Mouse (Mus musculus) embryonic fibroblast, embryonic 13.5 days (primary cell): ENCODE measurements around the gene Lim2. TPM values are rescaled to one million over a fixed set of nuclear protein-coding genes. Genes with fewer than 3 reads are reported as not detected.

Experiments used
- H3K27ac ChIP-seq: 2 replicates; pipeline ENCODE4 v1.5.1; 2012; ENCODE audit warnings: low read length, control low read depth, inconsistent platforms; ENCODE audit not compliant: insufficient read depth
- H3K4me1 ChIP-seq: 2 replicates; pipeline ENCODE4 v1.6.1; 2011; ENCODE audit warnings: low read length; ENCODE audit not compliant: control insufficient read depth, insufficient read depth
- H3K4me3 ChIP-seq: 2 replicates; pipeline ENCODE4 v1.5.1; 2011; ENCODE audit warnings: mild to moderate bottlenecking, control low read depth, low read length; ENCODE audit not compliant: insufficient read depth
- CTCF ChIP-seq: IDR thresholded peaks from 2 replicates; pipeline ENCODE4 v1.5.1; 2011; ENCODE audit warnings: mild to moderate bottlenecking, control low read depth, low read length, moderate library complexity, borderline replicate concordance; ENCODE audit not compliant: insufficient read depth
- POLR2A ChIP-seq: IDR thresholded peaks from 2 replicates; pipeline ENCODE4 v1.6.1; 2011; ENCODE audit warnings: low read depth, mild to moderate bottlenecking, control low read depth, low read length, moderate library complexity
- polyA plus RNA-seq: library from polyadenylated mRNA; stranded (reverse); fragments of >200 nt; gene quantifications from 2 replicates; pipeline ENCODE4 v1.2.4, GENCODE M21; 2011; ENCODE audit warnings: low read depth; ENCODE audit not compliant: missing spikeins, insufficient read length

The Lim2 gene
- polyA plus RNA-seq, 1 experiment, result not detected

GRCm38 (mm10) chr7:43442684-43443083, 15.2 kb downstream of the Lim2 start:
- no peak for TF ChIP-seq POLR2A
- no peak for TF ChIP-seq CTCF
- Histone ChIP-seq H3K27ac (peak overlapping the region; percentile 95), H3K4me1 (0 out of 2 replicates have a peak, but pooled peaks cover 2% of the 10 kb centered on the region)

GRCm38 (mm10) chr7:43443126-43443916, 15.9 kb downstream of the Lim2 start:
- Histone ChIP-seq H3K4me1 (0 out of 2 replicates have a peak, but pooled peaks cover 2% of the 10 kb centered on the region), H3K4me3 (peak overlapping the region; percentile 50), H3K27ac (peak overlapping the region; percentile 95)
- TF ChIP-seq CTCF (no peak), POLR2A (peak; percentile 86)

More at GRCm38 (mm10) chr7:43442684-43443083, 15.2 kb downstream of the Lim2 start:
- H3K4me3 ChIP-seq, result peak overlapping the region; percentile 50

GRCm38 (mm10) chr7:43443917-43444293, 16.4 kb downstream of the Lim2 start, which contains the start of the genes Etfb and Gm45233:
Gene Etfb (plus strand): TSS chr7:43444083.
Gene Gm45233 (plus strand): TSS chr7:43444128.
- H3K4me3 ChIP-seq, result peak within 1 kb of the TSS; percentile 50
- TF ChIP-seq CTCF (no peak), POLR2A (peak; percentile 97)
- H3K4me1 ChIP-seq, result 0 out of 2 replicates have a peak, but pooled peaks cover 2% of the 10 kb centered on the region
- peak within 1 kb of the TSS; percentile 95 for H3K27ac ChIP-seq

GRCm38 (mm10) chr7:43447801-43448200, 20.3 kb downstream of the Lim2 start:
- no peaks in the 10 kb centered on the region for H3K4me1 ChIP-seq
- no peak overlapping the region for H3K27ac ChIP-seq
- TF ChIP-seq CTCF, result no peak
- no peak for TF ChIP-seq POLR2A
- H3K4me3 ChIP-seq, result no peak overlapping the region

GRCm38 (mm10) chr7:43448246-43448645, 20.8 kb downstream of the Lim2 start:
- Histone ChIP-seq H3K4me3 (no peak overlapping the region), H3K27ac (no peak overlapping the region), H3K4me1 (no peaks in the 10 kb centered on the region)
- no peak for TF ChIP-seq POLR2A
- TF ChIP-seq CTCF, result no peak

- H3K27ac ChIP-seq, result no peak overlapping the region
These were observed 22.3 kb downstream of the Lim2 start for GRCm38 (mm10) chr7:43449811-43450210.

GRCm38 (mm10) chr7:43451726-43452125, 24.3 kb downstream of the Lim2 start:
- H3K4me3 ChIP-seq, result no peak overlapping the region
- no peak overlapping the region for H3K27ac ChIP-seq
- H3K4me1 ChIP-seq, result no peaks in the 10 kb centered on the region
- TF ChIP-seq CTCF, result no peak

More at GRCm38 (mm10) chr7:43449811-43450210, 22.3 kb downstream of the Lim2 start:
- no peak overlapping the region for H3K4me3 ChIP-seq
- TF ChIP-seq CTCF, result no peak
- no peak for TF ChIP-seq POLR2A
- no peaks in the 10 kb centered on the region for H3K4me1 ChIP-seq

GRCm38 (mm10) chr7:43452609-43453008, 25.1 kb downstream of the Lim2 start:
- H3K4me3 ChIP-seq, result no peak overlapping the region
- H3K27ac ChIP-seq, result no peak overlapping the region
- no peaks in the 10 kb centered on the region for H3K4me1 ChIP-seq
- no peak for TF ChIP-seq POLR2A
- TF ChIP-seq CTCF, result no peak; the same call in 1 of the 2 replicates

GRCm38 (mm10) chr7:43453599-43454355, 26.3 kb downstream of the Lim2 start:
- no peak for TF ChIP-seq CTCF
- H3K4me1 ChIP-seq, result no peaks in the 10 kb centered on the region
- H3K4me3 ChIP-seq, result no peak overlapping the region
- no peak overlapping the region for H3K27ac ChIP-seq

- no peak for TF ChIP-seq POLR2A
- TF ChIP-seq CTCF, result no peak
- Histone ChIP-seq H3K4me3 (no peak overlapping the region), H3K27ac (no peak overlapping the region), H3K4me1 (no peaks in the 10 kb centered on the region)
These were observed 26.9 kb downstream of the Lim2 start for GRCm38 (mm10) chr7:43454371-43454770.
